Mouse (Mus musculus) liver, embryonic 14.5 days (tissue): Measurements from ENCODE around the gene Samd7.

ENCODE experiments used
- CTCF ChIP-seq: IDR thresholded peaks from 2 replicates; pipeline ENCODE4 v1.5.1; 2016; ENCODE audit warnings: antibody characterized with exemption, low read depth, control low read depth
- EP300 ChIP-seq: IDR thresholded peaks from 2 replicates; pipeline ENCODE4 v1.6.1; 2016; ENCODE audit warnings: antibody characterized with exemption, low read depth

DNA sequence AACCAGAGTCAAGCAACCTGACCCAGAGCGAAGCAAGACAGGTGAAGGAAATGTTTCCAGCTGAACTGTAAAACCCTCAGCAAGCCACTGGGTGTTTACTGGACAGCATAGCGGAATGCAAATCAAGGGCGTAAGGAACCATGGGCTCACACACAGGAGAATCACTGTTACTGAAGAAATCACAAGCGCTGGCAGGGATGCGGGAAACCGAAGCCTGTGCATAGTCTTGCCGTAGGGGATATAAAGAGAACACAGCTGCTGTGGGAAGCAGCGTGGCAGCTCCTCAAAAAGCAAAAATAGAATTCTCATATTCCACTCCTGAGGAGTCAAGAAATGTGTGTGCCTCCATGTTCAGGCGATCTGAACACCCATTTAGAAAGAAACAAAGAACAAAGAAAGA lies 9.3 kb upstream of the Samd7 start:
- no peak for TF ChIP-seq CTCF
- TF ChIP-seq EP300: no peak
